Mouse (Mus musculus) stomach, postnatal 0 days (tissue): ENCODE data around the gene Snx9. TPM values are rescaled to one million over a fixed set of nuclear protein-coding genes. Genes with fewer than 3 reads are reported as not detected.

Experiments used
- ATAC-seq: fragments of 200-750 bp; cut with Nextera tagmentation; 2 replicates; pipeline ENCODE4 v1.8.0; 2017; ENCODE audit not compliant: low FRiP score, low TSS enrichment
- DNase-seq: peaks from one replicate; pipeline ENCODE4 v3.0.0-alpha.2; 2016; ENCODE audit warnings: low spot score
- H3K27ac ChIP-seq: fragments of 300-500 bp; sonication (generic); replicated peaks from 2 replicates; pipeline ENCODE4 v1.5.1; 2014; ENCODE audit warnings: mild to moderate bottlenecking, control low read depth
- H3K27me3 ChIP-seq: fragments of 300-500 bp; sonication (generic); 2 replicates; pipeline ENCODE4 v1.6.1; 2014; ENCODE audit warnings: low read length; ENCODE audit not compliant: control insufficient read depth, insufficient read depth
- H3K36me3 ChIP-seq: fragments of 300-500 bp; sonication (generic); 2 replicates; pipeline ENCODE4 v1.6.1; 2014; ENCODE audit warnings: low read length, mixed read lengths; ENCODE audit not compliant: control insufficient read depth, insufficient read depth
- H3K4me1 ChIP-seq: fragments of 300-500 bp; sonication (generic); replicated peaks from 2 replicates; pipeline ENCODE4 v1.6.1; 2014; ENCODE audit warnings: antibody characterized with exemption; ENCODE audit not compliant: control insufficient read depth, insufficient read depth
- H3K4me2 ChIP-seq: fragments of 300-500 bp; sonication (generic); replicated peaks from 2 replicates; pipeline ENCODE4 v1.6.1; 2014; ENCODE audit warnings: low read depth, mild to moderate bottlenecking, control low read depth, moderate library complexity
- H3K4me3 ChIP-seq: fragments of 300-500 bp; sonication (generic); 2 replicates; pipeline ENCODE4 v1.5.1; 2014; ENCODE audit warnings: low read depth, low read length, control low read depth
- H3K9ac ChIP-seq: fragments of 300-500 bp; sonication (generic); 2 replicates; pipeline ENCODE4 v1.6.1; 2014; ENCODE audit warnings: mild to moderate bottlenecking, low read length, control low read depth, mixed read lengths
- H3K9me3 ChIP-seq: fragments of 300-500 bp; sonication (generic); 2 replicates; pipeline ENCODE4 v1.6.1; 2016; ENCODE audit warnings: low read length; ENCODE audit not compliant: control insufficient read depth
- CTCF ChIP-seq: IDR thresholded peaks from 2 replicates; pipeline ENCODE4 v1.5.1; 2016; ENCODE audit warnings: antibody characterized with exemption, low read depth, mild to moderate bottlenecking, moderate library complexity
- EP300 ChIP-seq: optimal IDR thresholded peaks from 2 replicates; pipeline ENCODE3; 2016; ENCODE audit warnings: antibody characterized with exemption
- WGBS: fragments of 180-500 bp; shearing (Covaris S2); extraction: QIAGEN DNeasy Blood & Tissue Kit; methylation state at CpG from one replicate; pipeline ENCODE4 v1.1.7; 2014; 5-methylcytosine and 5-hydroxymethylcytosine counted together
- polyA plus RNA-seq: library from polyadenylated mRNA; unstranded; fragments of >200 nt; fragmentation: Nextera tagmentation; extraction: Ambion mirVana; gene quantifications from 2 replicates; pipeline ENCODE4 v1.2.1, GENCODE M21; 2015

Snx9 gene
- 34.8 and 36.3 TPM in 2 replicates for polyA plus RNA-seq

- Histone ChIP-seq H3K27ac (peak within 1 kb of the TSS; percentile 100), H3K27me3 (no peaks in the 10 kb centered on the region), H3K4me3 (peak within 1 kb of the TSS; percentile 95), H3K4me2 (peak within 1 kb of the TSS; percentile 63), H3K4me1 (peaks cover 11% of the 10 kb centered on the region), H3K9ac (peak within 1 kb of the TSS; percentile 99), H3K36me3 (no peaks in the 10 kb centered on the region), H3K9me3 (no peaks in the 10 kb centered on the region)
- WGBS: under 1% methylated on average over 96 of the region's 131 CpGs
- ATAC-seq (peak; percentile 84), DNase-seq (peak; percentile 80)
- no peak for TF ChIP-seq CTCF
- no peak for TF ChIP-seq EP300
Observed at GRCm38 (mm10) chr17:5841128-5841942, at the start of gene Snx9. Snx9 (plus strand) TSS chr17:5841329.

GRCm38 (mm10) chr17:5792164-5792791 lies 48.9 kb upstream of the Snx9 start:
- ATAC-seq (no peak), DNase-seq (no peak)
- Histone ChIP-seq H3K4me1 (no peaks in the 10 kb centered on the region), H3K36me3 (no peaks in the 10 kb centered on the region), H3K9me3 (no peaks in the 10 kb centered on the region), H3K27ac (no peak overlapping the region), H3K27me3 (no peaks in the 10 kb centered on the region), H3K4me2 (no peak overlapping the region), H3K9ac (no peak overlapping the region), H3K4me3 (no peak overlapping the region)
- 89% methylated on average over 11 of the region's 12 CpGs for WGBS
- TF ChIP-seq CTCF (no peak), EP300 (no peak)

DNA sequence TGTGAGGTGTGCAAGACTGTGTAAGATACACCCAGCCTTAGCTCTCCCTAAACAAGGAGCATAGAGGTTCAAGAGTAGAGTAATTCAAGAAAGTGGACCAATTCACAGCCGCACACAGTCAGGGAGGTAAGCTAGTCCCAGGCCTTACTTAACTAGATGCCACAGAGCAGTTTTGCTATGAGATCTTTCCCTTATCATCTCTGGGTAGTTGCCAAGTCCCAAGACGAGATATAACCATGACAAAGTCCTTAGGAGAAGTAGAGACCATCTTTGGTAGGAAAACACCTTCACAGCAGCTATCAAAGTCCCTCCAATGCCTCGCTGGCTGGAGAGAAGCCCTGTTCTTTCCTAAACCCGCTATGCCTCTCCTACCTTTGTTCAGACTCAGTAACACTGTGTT lies 47.5 kb upstream of the Snx9 start:
- WGBS: 62% methylated on average over 4 of the region's 4 CpGs
- TF ChIP-seq CTCF (no peak), EP300 (no peak)
- H3K4me2 ChIP-seq: no peak overlapping the region
- H3K27ac ChIP-seq: no peak overlapping the region
- no peaks in the 10 kb centered on the region for H3K27me3 ChIP-seq
- no peak for ATAC-seq
- H3K4me3 ChIP-seq: no peak overlapping the region
- no peaks in the 10 kb centered on the region for H3K9me3 ChIP-seq
- H3K36me3 ChIP-seq: no peaks in the 10 kb centered on the region
- no peaks in the 10 kb centered on the region for H3K4me1 ChIP-seq
- no peak for DNase-seq
- no peak overlapping the region for H3K9ac ChIP-seq

DNA sequence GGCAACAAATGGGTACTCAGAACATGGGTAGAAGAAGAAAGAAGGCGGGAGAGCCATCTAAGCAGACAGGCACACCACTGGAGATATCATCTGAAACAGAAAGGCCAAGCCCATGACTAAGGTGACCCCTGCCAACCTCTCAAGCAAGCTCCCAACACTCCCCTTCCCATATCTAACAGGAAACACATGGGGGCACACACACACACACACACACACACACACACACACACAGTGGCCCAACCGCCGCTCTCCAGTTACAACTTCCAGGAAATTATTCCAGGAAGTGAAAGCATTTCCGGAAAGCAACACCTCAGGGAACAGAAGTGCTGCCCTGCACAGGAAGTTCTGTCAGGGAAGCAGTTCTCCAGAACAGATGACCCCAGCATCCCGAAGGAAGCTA lies 46.9 kb upstream of the Snx9 start:
- Histone ChIP-seq H3K4me1 (no peaks in the 10 kb centered on the region), H3K4me2 (no peak overlapping the region), H3K27ac (no peak overlapping the region), H3K27me3 (no peaks in the 10 kb centered on the region), H3K9me3 (no peaks in the 10 kb centered on the region), H3K4me3 (no peak overlapping the region), H3K36me3 (no peaks in the 10 kb centered on the region), H3K9ac (no peak overlapping the region)
- WGBS: 68% methylated on average over 5 of the region's 5 CpGs
- TF ChIP-seq CTCF: no peak
- TF ChIP-seq EP300: no peak
- no peak for ATAC-seq
- no peak for DNase-seq

GRCm38 (mm10) chr17:5795369-5795768 lies 45.8 kb upstream of the Snx9 start:
- DNase-seq (no peak), ATAC-seq (no peak)
- H3K4me1 ChIP-seq: no peaks in the 10 kb centered on the region
- H3K27ac ChIP-seq: no peak overlapping the region
- H3K4me3 ChIP-seq: no peak overlapping the region
- H3K36me3 ChIP-seq: no peaks in the 10 kb centered on the region
- TF ChIP-seq EP300 (no peak), CTCF (no peak)
- 75% methylated on average over 5 of the region's 5 CpGs for WGBS
- H3K9me3 ChIP-seq: no peaks in the 10 kb centered on the region
- H3K9ac ChIP-seq: no peak overlapping the region
- H3K27me3 ChIP-seq: no peaks in the 10 kb centered on the region
- H3K4me2 ChIP-seq: no peak overlapping the region

DNA sequence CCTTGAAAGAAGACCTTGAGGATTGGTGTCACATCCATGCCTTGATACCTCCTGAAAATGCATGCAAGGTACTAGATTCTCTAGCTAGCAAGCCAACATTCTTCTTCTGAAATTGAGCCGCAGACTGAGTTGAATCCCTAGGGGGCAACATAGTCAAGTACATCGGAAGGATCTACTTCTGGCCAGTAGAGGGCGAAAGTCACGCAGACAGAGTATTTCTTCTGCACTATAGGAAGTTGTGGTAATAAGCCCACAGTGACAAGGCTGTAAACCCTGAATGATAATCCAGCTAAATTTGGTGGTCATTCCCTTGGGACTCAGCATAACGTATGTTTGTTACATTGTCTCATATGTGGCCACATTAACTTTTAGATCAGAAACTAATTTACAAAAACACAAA lies 45.3 kb upstream of the Snx9 start:
- ATAC-seq: peak; percentile 72
- WGBS: 3% methylated on average over 5 of the region's 5 CpGs
- Histone ChIP-seq H3K4me1 (no peaks in the 10 kb centered on the region), H3K4me2 (no peak overlapping the region), H3K36me3 (no peaks in the 10 kb centered on the region), H3K9me3 (no peaks in the 10 kb centered on the region), H3K27ac (no peak overlapping the region), H3K4me3 (no peak overlapping the region), H3K27me3 (no peaks in the 10 kb centered on the region), H3K9ac (no peak overlapping the region)
- peak; percentile 71 for DNase-seq
- TF ChIP-seq EP300 (no peak), CTCF (peak; percentile 100)
